ENCODE assay signal across 15 mouse cellular contexts in the genomic region with DNA sequence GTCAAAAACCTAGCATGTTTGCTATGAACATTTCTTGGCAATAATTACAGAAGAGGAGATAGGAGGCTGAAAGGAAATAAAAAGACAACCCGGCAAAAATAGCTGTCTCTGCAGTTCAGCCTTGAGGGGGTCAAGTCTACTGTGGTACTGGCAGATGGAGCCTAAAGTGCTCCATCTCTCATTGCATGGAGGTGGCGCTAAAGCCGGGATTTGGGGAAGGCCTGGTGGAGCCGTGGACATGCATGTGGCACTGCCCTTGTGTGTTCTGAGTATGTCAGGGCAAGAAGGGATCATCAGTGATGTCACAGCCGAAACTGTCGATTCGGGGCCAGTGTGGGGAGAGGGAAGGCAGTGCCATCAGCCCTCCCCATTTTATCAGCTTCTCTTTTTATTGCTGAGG.
"Had no signal": no experiment of that assay in that cellular context is flagged by ENCODE, and none has a peak within 500 bp of the region (broad histone marks: within the 10 kb centered on the region; RNA-seq: fewer than 3 reads in every experiment).

No protein-coding gene starts in this region.

- DNase-seq: liver, postnatal 0 days; lung, adult 2 months; lung, postnatal 14 days; lung, postnatal 36 days; right cerebral cortex, postnatal 14 days; thymus, adult 2 months; thymus, postnatal 25 days; thymus, postnatal 4 days had no signal

- H3K4me3 ChIP-seq: lung, embryonic 15.5 days; megakaryocyte, embryonic 14.5 days; midbrain, embryonic 13.5 days; neural tube, embryonic 12.5 days; stomach, embryonic 15.5 days had no signal

- H3K27ac ChIP-seq: lung, embryonic 15.5 days; macrophage; midbrain, embryonic 13.5 days; neural tube, embryonic 12.5 days; stomach, embryonic 15.5 days; stomach, postnatal 0 days had no signal
